Comparison of ENCODE assay signal across 24 mouse cellular contexts in the genomic region with DNA sequence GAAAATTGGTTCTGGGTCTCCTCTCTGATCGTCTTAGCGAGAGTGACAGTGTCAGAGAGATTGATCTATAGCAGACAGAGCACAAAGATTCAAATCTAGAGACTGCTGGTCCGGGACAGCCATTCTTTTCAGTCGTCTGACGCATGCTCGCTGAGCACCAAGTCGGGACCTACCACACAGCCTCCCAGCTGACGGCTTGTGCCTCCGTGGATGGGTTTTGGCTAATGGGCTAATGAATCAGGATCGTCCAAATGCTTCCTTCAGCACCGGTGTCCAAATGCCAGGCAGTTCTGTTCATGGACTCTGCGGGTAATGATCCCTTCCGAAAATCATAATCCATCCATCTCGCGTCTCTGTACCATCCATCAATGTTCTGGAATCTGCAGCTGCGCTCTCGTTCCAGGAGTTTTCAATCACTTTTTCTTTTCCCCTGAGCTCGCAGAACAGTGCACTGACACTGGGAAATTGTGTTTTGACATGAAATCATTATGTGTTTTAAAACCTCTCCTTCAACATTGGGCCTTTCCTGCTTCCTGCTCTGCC. TPM values are rescaled to one million over a fixed set of nuclear protein-coding genes. Genes with fewer than 3 reads are reported as not detected.
"Had no signal": no experiment of that assay in that cellular context is flagged by ENCODE, and none has a peak within 500 bp of the region (broad histone marks: within the 10 kb centered on the region; RNA-seq: fewer than 3 reads in every experiment).

No protein-coding gene starts in this region.

- H3K4me1 ChIP-seq: neural tube, embryonic 13.5 days; neural tube, embryonic 15.5 days had no signal

- ATAC-seq: midbrain, embryonic 13.5 days; midbrain, embryonic 15.5 days had no signal

- H3K36me3 ChIP-seq: midbrain, embryonic 13.5 days; midbrain, embryonic 15.5 days; neural tube, embryonic 13.5 days; neural tube, embryonic 15.5 days had no signal

- H3K4me3 ChIP-seq: midbrain, embryonic 13.5 days; midbrain, embryonic 15.5 days; myocyte; neural tube, embryonic 13.5 days; neural tube, embryonic 15.5 days had no signal

- H3K27ac ChIP-seq: midbrain, embryonic 13.5 days; midbrain, embryonic 15.5 days; neural tube, embryonic 13.5 days; neural tube, embryonic 15.5 days had no signal

- H3K27me3 ChIP-seq: midbrain, embryonic 13.5 days; midbrain, embryonic 15.5 days; neural tube, embryonic 13.5 days; neural tube, embryonic 15.5 days had no signal

- DNase-seq: lung, adult 18-20 months; lung, embryonic 14.5 days; lung, postnatal 10 days; lung, postnatal 4 days; retina, postnatal 1 day; right cerebral cortex, adult 18-20 months; right cerebral cortex, postnatal 25 days; right cerebral cortex, postnatal 4 days; spleen, adult 18-20 months; thymus, adult 18-20 months; thymus, postnatal 14 days; thymus, postnatal 36 days had no signal

- H3K4me2 ChIP-seq: lung, embryonic 14.5 days; midbrain, embryonic 11.5 days; midbrain, embryonic 13.5 days; midbrain, embryonic 15.5 days; neural tube, embryonic 13.5 days; neural tube, embryonic 15.5 days had no signal

- H3K9me3 ChIP-seq: midbrain, embryonic 13.5 days; midbrain, embryonic 15.5 days; neural tube, embryonic 13.5 days; neural tube, embryonic 15.5 days had no signal

- H3K9ac ChIP-seq: lung, embryonic 14.5 days; midbrain, embryonic 13.5 days; midbrain, embryonic 15.5 days; neural tube, embryonic 13.5 days; neural tube, embryonic 15.5 days had no signal

RNA-seq across cellular contexts. Expression of gene C1ql2, which starts 44.7 kb away (rescaled TPM):
- total RNA-seq: megakaryocyte, adult 5-6 weeks; megakaryocyte-erythroid progenitor cell, adult 5-6 weeks had no signal
- polyA plus RNA-seq: myocyte; small intestine, adult 2 months; stomach, embryonic 14.5 days; stomach, embryonic 16.5 days; thymus, postnatal 0 days had no signal
